Mouse (Mus musculus): ENCODE measurements around the gene Wdr20rt.

DNA sequence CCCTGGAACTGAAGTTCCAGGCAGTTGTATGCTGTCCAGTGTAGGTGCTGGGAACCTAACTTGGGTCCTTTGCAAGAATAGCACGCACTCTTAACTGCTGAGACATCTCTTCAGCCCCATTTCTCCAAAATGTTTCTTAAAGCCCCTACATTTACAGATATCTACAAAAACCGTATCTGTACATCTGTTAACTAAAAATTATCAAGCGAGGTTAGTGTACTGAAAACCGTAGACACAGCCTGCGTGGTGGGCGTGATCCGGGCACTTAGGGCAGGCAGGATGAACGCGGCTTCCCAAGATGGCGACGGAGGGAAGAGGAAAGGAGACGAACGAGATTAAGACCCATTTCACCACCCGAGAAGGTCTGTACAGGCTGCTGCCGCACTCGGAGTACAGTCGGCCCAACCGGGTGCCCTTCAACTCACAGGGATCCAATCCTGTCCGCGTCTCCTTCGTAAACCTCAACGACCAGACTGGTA is at the start of gene Wdr20rt:
- no peak for TF ChIP-seq CTCF (conservative IDR thresholded peaks at IDR 0.05; ENCODE audit: low read length)
- no peak for TF ChIP-seq NANOG (IDR thresholded peaks at IDR 0.05; ENCODE audit: borderline replicate concordance, low read length)
